ENCODE assay signal across 20 mouse cellular contexts in the genomic region with DNA sequence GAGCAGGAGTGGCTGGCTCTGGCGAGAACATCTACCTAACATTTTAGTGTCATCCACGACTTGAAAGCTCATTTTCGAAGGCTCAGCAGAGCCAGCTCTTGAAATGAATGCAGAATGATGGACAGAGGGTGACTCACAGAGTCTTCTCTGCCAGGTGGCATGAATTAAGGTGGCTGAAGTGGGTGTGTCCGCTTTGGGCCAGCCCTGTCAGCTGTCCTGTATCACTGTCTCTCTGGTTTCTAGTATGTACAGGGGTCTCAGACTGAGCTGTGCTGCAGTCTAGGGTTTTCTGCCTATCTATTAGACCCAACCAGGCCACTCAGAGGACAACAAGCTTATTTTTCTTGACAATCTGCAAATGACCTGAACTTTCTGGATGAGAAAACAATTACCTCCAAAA.
DNase-seq lines count a peak whose midpoint lies in the region; ATAC-seq and TF ChIP-seq lines count a peak whose summit lies in the region.
"Had no signal": no experiment of that assay in that cellular context is flagged by ENCODE, and none has a peak within 500 bp of the region (broad histone marks: within the 10 kb centered on the region; RNA-seq: fewer than 3 reads in every experiment).

No protein-coding gene starts in this region.

- H3K4me1 ChIP-seq in midbrain, embryonic 15.5 days: no peaks in the 10 kb centered on the region
- no peaks in the 10 kb centered on the region; the same call in 1 of the 2 replicates for H3K4me1 ChIP-seq in midbrain, embryonic 16.5 days (ENCODE audit: control insufficient read depth, insufficient read depth, low read length)
- H3K4me1 ChIP-seq in intestine, embryonic 15.5 days (replicated peaks): peaks cover 7% of the 10 kb centered on the region; the same call in 1 of the 2 replicates
- H3K4me1 ChIP-seq in stomach, postnatal 0 days (replicated peaks; ENCODE audit: control insufficient read depth, insufficient read depth): peaks cover 5% of the 10 kb centered on the region; the same call in 1 of the 2 replicates
- H3K4me1 ChIP-seq in midbrain, embryonic 13.5 days (replicated peaks): peaks cover 16% of the 10 kb centered on the region

- ATAC-seq in midbrain, embryonic 15.5 days (replicated peaks): 0 out of 2 replicates have a peak, but pooled peaks have one; percentile 42
- no peak for ATAC-seq in midbrain, embryonic 16.5 days
- peak; percentile 40 for ATAC-seq in intestine, embryonic 15.5 days
- no peak for ATAC-seq in stomach, postnatal 0 days (ENCODE audit: low FRiP score, low TSS enrichment)
- no peak for ATAC-seq in monocyte, adult 5-6 weeks (replicated peaks; ENCODE audit: insufficient number of reproducible peaks, low FRiP score, low TSS enrichment, poor library complexity, severe bottlenecking)
- no peak for ATAC-seq in midbrain, embryonic 13.5 days
- ATAC-seq: hindbrain, embryonic 16.5 days had no signal

- no peak overlapping the region for H3K9ac ChIP-seq in midbrain, embryonic 15.5 days
- H3K9ac ChIP-seq in midbrain, embryonic 16.5 days (ENCODE audit: low read depth, low read length): no peak overlapping the region
- no peak overlapping the region for H3K9ac ChIP-seq in intestine, embryonic 15.5 days
- H3K9ac ChIP-seq in stomach, postnatal 0 days (ENCODE audit: low read length): no peak overlapping the region
- H3K9ac ChIP-seq in midbrain, embryonic 13.5 days (replicated peaks): no peak overlapping the region
- H3K9ac ChIP-seq: heart, embryonic 12.5 days; liver, embryonic 13.5 days had no signal

- no peak overlapping the region for H3K4me2 ChIP-seq in midbrain, embryonic 15.5 days
- no peak overlapping the region for H3K4me2 ChIP-seq in midbrain, embryonic 16.5 days (ENCODE audit: low read length)
- no peak overlapping the region for H3K4me2 ChIP-seq in intestine, embryonic 15.5 days (replicated peaks)
- H3K4me2 ChIP-seq in stomach, postnatal 0 days (replicated peaks; ENCODE audit: low read depth): no peak overlapping the region
- no peak overlapping the region for H3K4me2 ChIP-seq in midbrain, embryonic 13.5 days (replicated peaks)
- H3K4me2 ChIP-seq: heart, embryonic 12.5 days; liver, embryonic 13.5 days had no signal

- no peak for DNase-seq in gastrocnemius, adult 2 months
- no peak for DNase-seq in gastrocnemius, adult 8-10 months (ENCODE audit: low spot score in 2 of 2)
- DNase-seq in stomach, postnatal 0 days (ENCODE audit: low spot score): no peak
- DNase-seq: cerebellum, postnatal 25 days; gastrocnemius, postnatal 14 days; heart, postnatal 36 days; kidney, adult 9 months; layer of hippocampus, postnatal 36 days; liver, embryonic 13.5 days; lung, postnatal 14 days; retina, postnatal 1 day; right cerebral cortex, postnatal 4 days; thymus, adult 2 months had no signal

- no peak for TF ChIP-seq CTCF in gastrocnemius, adult 2 months (IDR thresholded peaks at IDR 0.05)
- no peak for TF ChIP-seq CTCF in stomach, postnatal 0 days (IDR thresholded peaks at IDR 0.05; ENCODE audit: low read depth)

- no peaks in the 10 kb centered on the region for H3K36me3 ChIP-seq in midbrain, embryonic 15.5 days (replicated peaks)
- H3K36me3 ChIP-seq in midbrain, embryonic 16.5 days (ENCODE audit: control insufficient read depth, insufficient read depth, low read length): no peaks in the 10 kb centered on the region
- no peaks in the 10 kb centered on the region for H3K36me3 ChIP-seq in intestine, embryonic 15.5 days
- no peaks in the 10 kb centered on the region for H3K36me3 ChIP-seq in stomach, postnatal 0 days (ENCODE audit: control insufficient read depth, insufficient read depth, low read length)
- no peaks in the 10 kb centered on the region for H3K36me3 ChIP-seq in midbrain, embryonic 13.5 days
- H3K36me3 ChIP-seq: heart, embryonic 12.5 days; liver, embryonic 13.5 days had no signal

- no peaks in the 10 kb centered on the region for H3K9me3 ChIP-seq in midbrain, embryonic 15.5 days
- H3K9me3 ChIP-seq in midbrain, embryonic 16.5 days (replicated peaks; ENCODE audit: control insufficient read depth, low read length, poor library complexity, severe bottlenecking): no peaks in the 10 kb centered on the region
- H3K9me3 ChIP-seq in intestine, embryonic 15.5 days: no peaks in the 10 kb centered on the region
- no peaks in the 10 kb centered on the region for H3K9me3 ChIP-seq in stomach, postnatal 0 days (ENCODE audit: control insufficient read depth, low read length)
- H3K9me3 ChIP-seq in midbrain, embryonic 13.5 days: no peaks in the 10 kb centered on the region
- H3K9me3 ChIP-seq: heart, embryonic 12.5 days; liver, embryonic 13.5 days had no signal

- TF ChIP-seq EP300 in stomach, postnatal 0 days (optimal IDR thresholded peaks at IDR 0.05): no peak

- H3K27ac ChIP-seq in gastrocnemius, adult 2 months: peak overlapping the region; percentile 57
- no peak overlapping the region for H3K27ac ChIP-seq in midbrain, embryonic 15.5 days
- no peak overlapping the region for H3K27ac ChIP-seq in midbrain, embryonic 16.5 days (ENCODE audit: low read length)
- H3K27ac ChIP-seq in intestine, embryonic 15.5 days: no peak overlapping the region
- H3K27ac ChIP-seq in stomach, postnatal 0 days (replicated peaks): peak overlapping the region; percentile 53; the same call in 1 of the 2 replicates
- no peak overlapping the region for H3K27ac ChIP-seq in midbrain, embryonic 13.5 days
- H3K27ac ChIP-seq: liver, embryonic 13.5 days had no signal

- no peaks in the 10 kb centered on the region for H3K27me3 ChIP-seq in midbrain, embryonic 15.5 days (replicated peaks)
- no peaks in the 10 kb centered on the region for H3K27me3 ChIP-seq in midbrain, embryonic 16.5 days (ENCODE audit: control insufficient read depth, insufficient read depth, low read depth, low read length)
- H3K27me3 ChIP-seq in intestine, embryonic 15.5 days (replicated peaks): no peaks in the 10 kb centered on the region
- H3K27me3 ChIP-seq in stomach, postnatal 0 days (ENCODE audit: control insufficient read depth, insufficient read depth, low read length): no peaks in the 10 kb centered on the region
- no peaks in the 10 kb centered on the region for H3K27me3 ChIP-seq in midbrain, embryonic 13.5 days
- H3K27me3 ChIP-seq: heart, embryonic 12.5 days; liver, embryonic 13.5 days had no signal

- 78% methylated on average over 4 of the region's 4 CpGs for WGBS in midbrain, embryonic 15.5 days
- WGBS in midbrain, embryonic 16.5 days: 77% methylated on average over 4 of the region's 4 CpGs
- WGBS in intestine, embryonic 15.5 days: 70% methylated on average over 4 of the region's 4 CpGs
- 52% methylated on average over 4 of the region's 4 CpGs for WGBS in stomach, postnatal 0 days
- 79% methylated on average over 4 of the region's 4 CpGs for WGBS in midbrain, embryonic 13.5 days

- H3K4me3 ChIP-seq in gastrocnemius, adult 2 months: no peak overlapping the region
- no peak overlapping the region for H3K4me3 ChIP-seq in midbrain, embryonic 15.5 days
- H3K4me3 ChIP-seq in midbrain, embryonic 16.5 days (ENCODE audit: low read depth, low read length): no peak overlapping the region
- no peak overlapping the region for H3K4me3 ChIP-seq in intestine, embryonic 15.5 days (replicated peaks)
- no peak overlapping the region for H3K4me3 ChIP-seq in stomach, postnatal 0 days (ENCODE audit: low read depth, low read length)
- no peak overlapping the region for H3K4me3 ChIP-seq in midbrain, embryonic 13.5 days (replicated peaks)
- H3K4me3 ChIP-seq: heart, embryonic 12.5 days; liver, embryonic 13.5 days had no signal

- intact Hi-C loops in gastrocnemius, adult 2 months (cut with DNase I): no loop called here

Comparison
In these comparisons a context has a peak if more than half of its experiments do, and no peak if none do; other contexts are left out.
1. ATAC-seq: peak in midbrain, embryonic 15.5 days (single experiment) and intestine, embryonic 15.5 days (single experiment); none in midbrain, embryonic 16.5 days (single experiment), stomach, postnatal 0 days (single experiment), monocyte, adult 5-6 weeks (single experiment) and midbrain, embryonic 13.5 days (single experiment).
2. H3K27ac ChIP-seq: peak in gastrocnemius, adult 2 months (single experiment) and stomach, postnatal 0 days (single experiment); none in midbrain, embryonic 15.5 days (single experiment), midbrain, embryonic 16.5 days (single experiment), intestine, embryonic 15.5 days (single experiment) and midbrain, embryonic 13.5 days (single experiment).